Mouse (Mus musculus) heart, postnatal 0 days (tissue): ENCODE measurements around the gene Cdkn1a.

Source experiments
- CTCF ChIP-seq: IDR thresholded peaks from 2 replicates; pipeline ENCODE4 v1.5.1; 2016; ENCODE audit warnings: antibody characterized with exemption, control low read depth, low read depth
- EP300 ChIP-seq: IDR thresholded peaks from 2 replicates; pipeline ENCODE4 v1.6.1; 2016; ENCODE audit warnings: antibody characterized with exemption, low read depth

DNA sequence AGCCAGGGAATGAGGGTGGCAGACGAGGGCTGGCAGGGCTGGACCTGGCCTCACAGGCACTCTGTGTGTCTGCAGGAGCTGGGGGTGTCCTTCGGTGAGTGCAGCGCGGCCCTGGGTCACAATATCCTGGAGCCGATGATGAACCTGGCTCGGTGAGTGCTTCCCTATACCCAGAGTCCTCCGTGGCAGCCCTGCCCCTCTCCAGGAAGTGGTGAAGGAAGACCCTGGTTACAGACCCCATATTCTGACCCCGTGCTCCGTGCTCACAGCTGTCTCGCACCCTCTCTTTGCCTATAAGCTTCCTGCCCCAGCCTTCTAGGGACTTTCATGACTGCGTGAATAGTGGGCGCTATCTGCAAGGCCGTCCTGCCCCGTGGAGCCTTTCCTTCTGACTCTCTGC is 56.5 kb downstream of the Cdkn1a start:
- TF ChIP-seq CTCF (no peak), EP300 (no peak)
